Mouse (Mus musculus) limb, embryonic 12.5 days (tissue): ENCODE measurements at regions not wholly inside any gene's neighbourhood (a gene's known extent, or its start where the extent isn't known, plus 50 kb on each side); places are given as distances from the start of the nearest gene placed in this dataset.

Experiments used
- ATAC-seq: fragments of 200-750 bp; cut with Nextera tagmentation; 2 replicates; pipeline ENCODE4 v1.8.0; 2017; ENCODE audit warnings: low read depth, moderate TSS enrichment; ENCODE audit not compliant: insufficient number of reproducible peaks, insufficient read depth, low FRiP score, low TSS enrichment
- H3K27ac ChIP-seq: fragments of 300-500 bp; sonication (generic); 2 replicates; pipeline ENCODE4 v1.5.1; 2016; ENCODE audit warnings: mild to moderate bottlenecking, moderate library complexity
- H3K27me3 ChIP-seq: fragments of 300-500 bp; sonication (generic); 2 replicates; pipeline ENCODE4 v1.6.1; 2016; ENCODE audit warnings: mild to moderate bottlenecking, moderate library complexity
- H3K36me3 ChIP-seq: fragments of 300-500 bp; sonication (generic); 2 replicates; pipeline ENCODE4 v1.6.1; 2016; ENCODE audit warnings: mild to moderate bottlenecking, moderate library complexity
- H3K4me1 ChIP-seq: fragments of 300-500 bp; sonication (generic); replicated peaks from 2 replicates; pipeline ENCODE4 v1.6.1; 2016
- H3K4me2 ChIP-seq: fragments of 300-500 bp; sonication (generic); 2 replicates; pipeline ENCODE4 v1.6.1; 2016; ENCODE audit warnings: mild to moderate bottlenecking, moderate library complexity
- H3K4me3 ChIP-seq: fragments of 300-500 bp; sonication (generic); replicated peaks from 2 replicates; pipeline ENCODE4 v1.5.1; 2016; ENCODE audit warnings: mild to moderate bottlenecking
- H3K9ac ChIP-seq: fragments of 300-500 bp; sonication (generic); replicated peaks from 2 replicates; pipeline ENCODE4 v1.6.1; 2016; ENCODE audit warnings: mild to moderate bottlenecking, moderate library complexity
- H3K9me3 ChIP-seq: fragments of 300-500 bp; sonication (generic); 2 replicates; pipeline ENCODE4 v1.6.1; 2016; ENCODE audit warnings: mild to moderate bottlenecking, moderate library complexity
- WGBS: fragments of 180-500 bp; shearing (Covaris S2); methylation state at CpG from one replicate; pipeline ENCODE4 v1.1.7; 2016; 5-methylcytosine and 5-hydroxymethylcytosine counted together

- no peaks in the 10 kb centered on the region for H3K9me3 ChIP-seq
- H3K27me3 ChIP-seq: peaks cover 17% of the 10 kb centered on the region
- peaks cover 20% of the 10 kb centered on the region for H3K4me1 ChIP-seq
- H3K4me3 ChIP-seq: no peak overlapping the region
- 83% methylated on average over 16 of the region's 16 CpGs for WGBS
- no peaks in the 10 kb centered on the region for H3K36me3 ChIP-seq
- no peak overlapping the region for H3K27ac ChIP-seq
- no peak for ATAC-seq
- H3K9ac ChIP-seq: no peak overlapping the region
- H3K4me2 ChIP-seq: no peak overlapping the region
Observed at GRCm38 (mm10) chr9:47226476-47227271, 228.1 kb downstream of the Gm4791 start.

- Histone ChIP-seq H3K27me3 (peaks cover 23% of the 10 kb centered on the region), H3K9me3 (no peaks in the 10 kb centered on the region), H3K4me2 (no peak overlapping the region), H3K9ac (no peak overlapping the region), H3K36me3 (no peaks in the 10 kb centered on the region), H3K4me1 (peaks cover 20% of the 10 kb centered on the region), H3K27ac (no peak overlapping the region), H3K4me3 (no peak overlapping the region)
- 80% methylated on average over 8 of the region's 8 CpGs for WGBS
- no peak for ATAC-seq
Observed at GRCm38 (mm10) chr9:47227298-47227697, 228.8 kb downstream of the Gm4791 start.

GRCm38 (mm10) chr9:47228736-47229135, 230.2 kb downstream of the Gm4791 start:
- H3K27ac ChIP-seq: no peak overlapping the region
- H3K9ac ChIP-seq: no peak overlapping the region
- no peak overlapping the region for H3K4me3 ChIP-seq
- 0 out of 2 replicates have a peak overlapping the region, but pooled peaks have one; percentile 15 for H3K4me2 ChIP-seq
- no peaks in the 10 kb centered on the region for H3K36me3 ChIP-seq
- no peak for ATAC-seq
- peaks cover 16% of the 10 kb centered on the region for H3K4me1 ChIP-seq
- peaks cover 25% of the 10 kb centered on the region for H3K27me3 ChIP-seq
- H3K9me3 ChIP-seq: no peaks in the 10 kb centered on the region
- WGBS: 15% methylated on average over 5 of the region's 5 CpGs

GRCm38 (mm10) chr9:47229296-47229695, 230.8 kb downstream of the Gm4791 start:
- WGBS: 21% methylated on average over 6 of the region's 6 CpGs
- Histone ChIP-seq H3K4me3 (no peak overlapping the region), H3K4me1 (peaks cover 20% of the 10 kb centered on the region), H3K4me2 (peak overlapping the region; percentile 15; the same call in 1 of the 2 replicates), H3K9me3 (no peaks in the 10 kb centered on the region), H3K27ac (no peak overlapping the region), H3K36me3 (no peaks in the 10 kb centered on the region), H3K27me3 (peaks cover 25% of the 10 kb centered on the region), H3K9ac (no peak overlapping the region)
- no peak for ATAC-seq

GRCm38 (mm10) chr9:47240950-47241349, 242.4 kb downstream of the Gm4791 start:
- Histone ChIP-seq H3K9me3 (0 out of 2 replicates have a peak, but pooled peaks cover 2% of the 10 kb centered on the region), H3K36me3 (no peaks in the 10 kb centered on the region), H3K4me2 (no peak overlapping the region), H3K27ac (no peak overlapping the region), H3K4me3 (no peak overlapping the region), H3K9ac (no peak overlapping the region), H3K27me3 (no peaks in the 10 kb centered on the region), H3K4me1 (no peaks in the 10 kb centered on the region)
- no peak for ATAC-seq
- WGBS: 91% methylated on average over 8 of the region's 8 CpGs

- H3K27me3 ChIP-seq: no peaks in the 10 kb centered on the region
- 68% methylated on average over 6 of the region's 6 CpGs for WGBS
- H3K4me2 ChIP-seq: no peak overlapping the region
- H3K27ac ChIP-seq: no peak overlapping the region
- no peak overlapping the region for H3K4me3 ChIP-seq
- no peak overlapping the region for H3K9ac ChIP-seq
- H3K4me1 ChIP-seq: no peaks in the 10 kb centered on the region
- ATAC-seq: no peak
- no peaks in the 10 kb centered on the region for H3K36me3 ChIP-seq
- H3K9me3 ChIP-seq: 0 out of 2 replicates have a peak, but pooled peaks cover 5% of the 10 kb centered on the region
Observed at GRCm38 (mm10) chr9:47242051-47242450, 243.5 kb downstream of the Gm4791 start.

GRCm38 (mm10) chr9:47242526-47242925, 244.0 kb downstream of the Gm4791 start:
- H3K27me3 ChIP-seq: no peaks in the 10 kb centered on the region
- H3K4me3 ChIP-seq: no peak overlapping the region
- H3K27ac ChIP-seq: no peak overlapping the region
- no peaks in the 10 kb centered on the region for H3K36me3 ChIP-seq
- H3K4me1 ChIP-seq: no peaks in the 10 kb centered on the region
- no peak for ATAC-seq
- 82% methylated on average over 8 of the region's 8 CpGs for WGBS
- H3K4me2 ChIP-seq: no peak overlapping the region
- H3K9me3 ChIP-seq: 0 out of 2 replicates have a peak, but pooled peaks cover 5% of the 10 kb centered on the region
- no peak overlapping the region for H3K9ac ChIP-seq

- WGBS: 75% methylated on average over 3 of the region's 3 CpGs
- H3K4me3 ChIP-seq: no peak overlapping the region
- no peak overlapping the region for H3K27ac ChIP-seq
- no peak overlapping the region for H3K4me2 ChIP-seq
- H3K9ac ChIP-seq: no peak overlapping the region
- H3K9me3 ChIP-seq: peaks cover 9% of the 10 kb centered on the region; the same call in 1 of the 2 replicates
- no peak for ATAC-seq
- H3K36me3 ChIP-seq: no peaks in the 10 kb centered on the region
- peaks cover 9% of the 10 kb centered on the region for H3K4me1 ChIP-seq
- no peaks in the 10 kb centered on the region for H3K27me3 ChIP-seq
Observed at GRCm38 (mm10) chr9:47249029-47249428, 250.5 kb downstream of the Gm4791 start.

GRCm38 (mm10) chr9:47251160-47251559, 252.6 kb downstream of the Gm4791 start:
- no peak overlapping the region for H3K27ac ChIP-seq
- no peak overlapping the region for H3K4me2 ChIP-seq
- no peak overlapping the region for H3K9ac ChIP-seq
- WGBS: 92% methylated on average over 2 of the region's 2 CpGs
- H3K4me1 ChIP-seq: peaks cover 9% of the 10 kb centered on the region
- H3K9me3 ChIP-seq: peaks cover 5% of the 10 kb centered on the region; the same call in 1 of the 2 replicates
- no peak overlapping the region for H3K4me3 ChIP-seq
- no peaks in the 10 kb centered on the region for H3K36me3 ChIP-seq
- H3K27me3 ChIP-seq: no peaks in the 10 kb centered on the region
- no peak for ATAC-seq

- H3K9ac ChIP-seq: no peak overlapping the region
- no peaks in the 10 kb centered on the region for H3K27me3 ChIP-seq
- H3K9me3 ChIP-seq: peaks cover 4% of the 10 kb centered on the region; the same call in 1 of the 2 replicates
- ATAC-seq: no peak
- H3K4me3 ChIP-seq: no peak overlapping the region
- no peaks in the 10 kb centered on the region for H3K36me3 ChIP-seq
- H3K27ac ChIP-seq: no peak overlapping the region
- H3K4me2 ChIP-seq: no peak overlapping the region
- 30% methylated on average over 13 of the region's 13 CpGs for WGBS
- peaks cover 9% of the 10 kb centered on the region for H3K4me1 ChIP-seq
Observed at GRCm38 (mm10) chr9:47253836-47254657, 255.5 kb downstream of the Gm4791 start.

GRCm38 (mm10) chr9:47265946-47266490, 264.0 kb upstream of the Cadm1 start:
- H3K36me3 ChIP-seq: no peaks in the 10 kb centered on the region
- no peaks in the 10 kb centered on the region for H3K9me3 ChIP-seq
- no peak overlapping the region for H3K4me3 ChIP-seq
- no peak overlapping the region for H3K4me2 ChIP-seq
- H3K9ac ChIP-seq: no peak overlapping the region
- no peak for ATAC-seq
- WGBS: 58% methylated on average over 9 of the region's 9 CpGs
- H3K4me1 ChIP-seq: peaks cover 7% of the 10 kb centered on the region
- H3K27me3 ChIP-seq: peaks cover 3% of the 10 kb centered on the region; the same call in 1 of the 2 replicates
- no peak overlapping the region; the same call in 1 of the 2 replicates for H3K27ac ChIP-seq
